Mouse (Mus musculus): ENCODE measurements around the gene Galp. TPM values are rescaled to one million over a fixed set of nuclear protein-coding genes. Genes with fewer than 3 reads are reported as not detected.
"Not testable (repeated sequence)": the region's sequence is repeated elsewhere in the genome, so short reads cannot be mapped to it uniquely, and the experiment has no call there.

Galp gene
- polyA plus RNA-seq, 1 experiment, result not detected

- peak; percentile 17 for DNase-seq
- H3K4me3 ChIP-seq (replicated peaks; ENCODE audit: extremely low read depth, low read depth, low read length); H3K4me1 ChIP-seq (ENCODE audit: control insufficient read depth, insufficient read depth, low read length): not testable (repeated sequence)
- peak; percentile 68 for TF ChIP-seq CTCF (IDR thresholded peaks at IDR 0.05; ENCODE audit: insufficient read depth, low read length)
- WGBS, result 19% methylated on average over 1 of the region's 1 CpGs
Measured at GRCm38 (mm10) chr7:6240841-6241425, 44.0 kb downstream of the Galp start.

- no peak overlapping the region for H3K4me3 ChIP-seq (replicated peaks; ENCODE audit: extremely low read depth, low read depth, low read length)
- no peak for TF ChIP-seq POLR2A (IDR thresholded peaks at IDR 0.05; ENCODE audit: borderline replicate concordance, extremely low read depth, low read depth, low read length)
- no peak for TF ChIP-seq CTCF (IDR thresholded peaks at IDR 0.05; ENCODE audit: insufficient read depth, low read length)
- WGBS, result 35% methylated on average over 11 of the region's 11 CpGs
- DNase-seq, result no peak
- H3K4me1 ChIP-seq (ENCODE audit: control insufficient read depth, insufficient read depth, low read length), result no peaks in the 10 kb centered on the region
Measured at GRCm38 (mm10) chr7:6244361-6245292, 47.7 kb downstream of the Galp start.

- WGBS, result 84% methylated on average over 6 of the region's 6 CpGs
- H3K4me1 ChIP-seq (ENCODE audit: control insufficient read depth, insufficient read depth, low read length), result no peaks in the 10 kb centered on the region
- no peak within 1 kb of the TSS for H3K4me3 ChIP-seq (replicated peaks; ENCODE audit: extremely low read depth, low read depth, low read length)
- TF ChIP-seq CTCF (IDR thresholded peaks at IDR 0.05; ENCODE audit: insufficient read depth, low read length), result no peak
- TF ChIP-seq POLR2A (IDR thresholded peaks at IDR 0.05; ENCODE audit: borderline replicate concordance, extremely low read depth, low read depth, low read length), result no peak
- DNase-seq, result no peak
Measured at GRCm38 (mm10) chr7:6252410-6252809, 55.5 kb downstream of the Galp start, which contains the start of gene Epp13. Epp13 (plus strand) TSS chr7:6252710.

GRCm38 (mm10) chr7:6254451-6254850, 57.6 kb downstream of the Galp start:
- Histone ChIP-seq H3K4me3 (replicated peaks; ENCODE audit: extremely low read depth, low read depth, low read length) (no peak overlapping the region), H3K4me1 (ENCODE audit: control insufficient read depth, insufficient read depth, low read length) (no peaks in the 10 kb centered on the region)
- 89% methylated on average over 5 of the region's 5 CpGs for WGBS
- DNase-seq, result no peak
- TF ChIP-seq POLR2A (IDR thresholded peaks at IDR 0.05; ENCODE audit: borderline replicate concordance, extremely low read depth, low read depth, low read length) (no peak), CTCF (IDR thresholded peaks at IDR 0.05; ENCODE audit: insufficient read depth, low read length) (no peak)

GRCm38 (mm10) chr7:6257386-6257785, 60.5 kb downstream of the Galp start:
- no peak for TF ChIP-seq POLR2A (IDR thresholded peaks at IDR 0.05; ENCODE audit: borderline replicate concordance, extremely low read depth, low read depth, low read length)
- TF ChIP-seq CTCF (IDR thresholded peaks at IDR 0.05; ENCODE audit: insufficient read depth, low read length), result no peak
- 78% methylated on average over 4 of the region's 4 CpGs for WGBS

GRCm38 (mm10) chr7:6258232-6259220, 61.6 kb downstream of the Galp start:
- no peak for DNase-seq
- no peak for TF ChIP-seq POLR2A (IDR thresholded peaks at IDR 0.05; ENCODE audit: borderline replicate concordance, extremely low read depth, low read depth, low read length)
- no peak for TF ChIP-seq CTCF (IDR thresholded peaks at IDR 0.05; ENCODE audit: insufficient read depth, low read length)
- Histone ChIP-seq H3K4me3 (replicated peaks; ENCODE audit: extremely low read depth, low read depth, low read length) (no peak overlapping the region), H3K4me1 (ENCODE audit: control insufficient read depth, insufficient read depth, low read length) (no peaks in the 10 kb centered on the region)
- 43% methylated on average over 16 of the region's 16 CpGs for WGBS

More at GRCm38 (mm10) chr7:6257386-6257785, 60.5 kb downstream of the Galp start:
- Histone ChIP-seq H3K4me3 (replicated peaks; ENCODE audit: extremely low read depth, low read depth, low read length) (no peak overlapping the region), H3K4me1 (ENCODE audit: control insufficient read depth, insufficient read depth, low read length) (no peaks in the 10 kb centered on the region)
- no peak for DNase-seq

- not testable (repeated sequence) for H3K4me1 ChIP-seq (ENCODE audit: control insufficient read depth, insufficient read depth, low read length); H3K4me3 ChIP-seq (replicated peaks; ENCODE audit: extremely low read depth, low read depth, low read length); DNase-seq
- WGBS, result 43% methylated on average over 2 of the region's 2 CpGs
Measured at GRCm38 (mm10) chr7:6260004-6260403, 63.1 kb downstream of the Galp start.

GRCm38 (mm10) chr7:6262120-6262519, 65.2 kb downstream of the Galp start:
- H3K4me1 ChIP-seq (ENCODE audit: control insufficient read depth, insufficient read depth, low read length), result no peaks in the 10 kb centered on the region
- H3K4me3 ChIP-seq (replicated peaks; ENCODE audit: extremely low read depth, low read depth, low read length), result no peak overlapping the region
- TF ChIP-seq POLR2A (IDR thresholded peaks at IDR 0.05; ENCODE audit: borderline replicate concordance, extremely low read depth, low read depth, low read length) (no peak), CTCF (IDR thresholded peaks at IDR 0.05; ENCODE audit: insufficient read depth, low read length) (no peak)
- DNase-seq, result no peak
- 83% methylated on average over 3 of the region's 3 CpGs for WGBS

- DNase-seq, result no peak
- Histone ChIP-seq H3K4me1 (ENCODE audit: control insufficient read depth, insufficient read depth, low read length) (no peaks in the 10 kb centered on the region), H3K4me3 (replicated peaks; ENCODE audit: extremely low read depth, low read depth, low read length) (no peak overlapping the region)
- WGBS, result 70% methylated on average over 4 of the region's 4 CpGs
- TF ChIP-seq CTCF (IDR thresholded peaks at IDR 0.05; ENCODE audit: insufficient read depth, low read length), result no peak
- no peak for TF ChIP-seq POLR2A (IDR thresholded peaks at IDR 0.05; ENCODE audit: borderline replicate concordance, extremely low read depth, low read depth, low read length)
Measured at GRCm38 (mm10) chr7:6262984-6263383, 66.1 kb downstream of the Galp start.
